ENCODE assay signal across 15 mouse cellular contexts in genomic region chr5:97348760-97349159, GRCm38 (mm10). TPM values are rescaled to one million over a fixed set of nuclear protein-coding genes. Genes with fewer than 3 reads are reported as not detected.
DNase-seq lines count a peak whose midpoint lies in the region; ATAC-seq and TF ChIP-seq lines count a peak whose summit lies in the region.
"Had no signal": no experiment of that assay in that cellular context is flagged by ENCODE, and none has a peak within 500 bp of the region (broad histone marks: within the 10 kb centered on the region; RNA-seq: fewer than 3 reads in every experiment).

No protein-coding gene starts in this region.

- H3K36me3 ChIP-seq in forebrain, embryonic 13.5 days (ENCODE audit: poor library complexity, severe bottlenecking): no peaks in the 10 kb centered on the region
- no peaks in the 10 kb centered on the region for H3K36me3 ChIP-seq in forebrain, embryonic 12.5 days (replicated peaks)
- no peaks in the 10 kb centered on the region for H3K36me3 ChIP-seq in kidney, embryonic 16.5 days (ENCODE audit: insufficient read depth, low read length)
- H3K36me3 ChIP-seq in liver, embryonic 11.5 days (ENCODE audit: control insufficient read depth, insufficient read depth, low read length): no peaks in the 10 kb centered on the region
- H3K36me3 ChIP-seq: embryonic facial prominence, embryonic 12.5 days; liver, embryonic 15.5 days had no signal

- intact Hi-C loops in left cerebral cortex, adult 2 months (cut with DNase I): no loop called here

- H3K27ac ChIP-seq in forebrain, embryonic 13.5 days: no peak overlapping the region
- H3K27ac ChIP-seq in forebrain, embryonic 12.5 days: no peak overlapping the region
- no peak overlapping the region for H3K27ac ChIP-seq in kidney, embryonic 16.5 days (ENCODE audit: low read length)
- H3K27ac ChIP-seq in liver, embryonic 11.5 days (ENCODE audit: low read depth, low read length): no peak overlapping the region
- no peak overlapping the region for H3K27ac ChIP-seq in left cerebral cortex, adult 2 months
- H3K27ac ChIP-seq: embryonic facial prominence, embryonic 12.5 days; liver, embryonic 15.5 days had no signal

- H3K4me2 ChIP-seq in forebrain, embryonic 13.5 days: no peak overlapping the region
- no peak overlapping the region for H3K4me2 ChIP-seq in forebrain, embryonic 12.5 days
- no peak overlapping the region for H3K4me2 ChIP-seq in kidney, embryonic 16.5 days (replicated peaks; ENCODE audit: low read depth, low read length)
- H3K4me2 ChIP-seq in liver, embryonic 11.5 days: no peak overlapping the region
- H3K4me2 ChIP-seq: embryonic facial prominence, embryonic 12.5 days; liver, embryonic 15.5 days had no signal

- WGBS in forebrain, embryonic 13.5 days: 84% methylated on average over 2 of the region's 2 CpGs
- WGBS in forebrain, embryonic 12.5 days: 84% methylated on average over 2 of the region's 2 CpGs
- WGBS in kidney, embryonic 16.5 days: 66% methylated on average over 2 of the region's 2 CpGs
- 70% methylated on average over 2 of the region's 2 CpGs for WGBS in liver, embryonic 11.5 days

- no peaks in the 10 kb centered on the region for H3K27me3 ChIP-seq in forebrain, embryonic 13.5 days
- H3K27me3 ChIP-seq in forebrain, embryonic 12.5 days: no peaks in the 10 kb centered on the region
- H3K27me3 ChIP-seq in kidney, embryonic 16.5 days (ENCODE audit: insufficient read depth, low read length): no peaks in the 10 kb centered on the region
- no peaks in the 10 kb centered on the region for H3K27me3 ChIP-seq in liver, embryonic 11.5 days (replicated peaks; ENCODE audit: control insufficient read depth, insufficient read depth, low read length)
- H3K27me3 ChIP-seq: embryonic facial prominence, embryonic 12.5 days; liver, embryonic 15.5 days had no signal

- H3K4me3 ChIP-seq in forebrain, embryonic 13.5 days: no peak overlapping the region
- H3K4me3 ChIP-seq in forebrain, embryonic 12.5 days (replicated peaks): no peak overlapping the region
- H3K4me3 ChIP-seq in kidney, embryonic 16.5 days (ENCODE audit: low read length): no peak overlapping the region
- H3K4me3 ChIP-seq in liver, embryonic 11.5 days (ENCODE audit: low read depth, low read length): no peak overlapping the region
- no peak overlapping the region for H3K4me3 ChIP-seq in left cerebral cortex, adult 2 months
- H3K4me3 ChIP-seq: embryonic facial prominence, embryonic 12.5 days; liver, embryonic 15.5 days had no signal

- peak; percentile 58; the same call in 1 of the 2 replicates for ATAC-seq in forebrain, embryonic 13.5 days
- ATAC-seq in forebrain, embryonic 12.5 days (ENCODE audit: low FRiP score): no peak
- peak; percentile 70; the same call in 1 of the 2 replicates for ATAC-seq in kidney, embryonic 16.5 days (ENCODE audit: low FRiP score, low TSS enrichment)
- no peak for ATAC-seq in liver, embryonic 11.5 days (replicated peaks; ENCODE audit: low FRiP score)
- ATAC-seq: inflammation-experienced regulatory T-cells, adult 6 months had no signal

- no peaks in the 10 kb centered on the region for H3K9me3 ChIP-seq in forebrain, embryonic 13.5 days (replicated peaks)
- no peaks in the 10 kb centered on the region for H3K9me3 ChIP-seq in forebrain, embryonic 12.5 days
- no peaks in the 10 kb centered on the region for H3K9me3 ChIP-seq in kidney, embryonic 16.5 days (ENCODE audit: low read length)
- no peaks in the 10 kb centered on the region for H3K9me3 ChIP-seq in liver, embryonic 11.5 days (ENCODE audit: control insufficient read depth, low read length)
- H3K9me3 ChIP-seq: embryonic facial prominence, embryonic 12.5 days had no signal

- TF ChIP-seq CTCF in left cerebral cortex, adult 2 months (IDR thresholded peaks at IDR 0.05): no peak

- no peak for DNase-seq in kidney, adult 8-10 months
- peak; percentile 6 for DNase-seq in NIH3T3 (ENCODE audit: low read depth)
- peak; percentile 8 for DNase-seq in lung, postnatal 14 days
- DNase-seq in liver, embryonic 11.5 days (ENCODE audit: low spot score): no peak
- DNase-seq in left cerebral cortex, adult 2 months (ENCODE audit: extremely low spot score in 1 of 2, low spot score in 2 of 2): no peak
- DNase-seq: adrenal gland, postnatal 14 days; cerebellum, adult 18-20 months; midbrain, embryonic 14.5 days; spleen, adult 18-20 months had no signal

- H3K4me1 ChIP-seq in forebrain, embryonic 13.5 days: no peaks in the 10 kb centered on the region; the same call in 1 of the 2 replicates
- no peaks in the 10 kb centered on the region for H3K4me1 ChIP-seq in forebrain, embryonic 12.5 days
- H3K4me1 ChIP-seq in kidney, embryonic 16.5 days (ENCODE audit: insufficient read depth, low read length): no peaks in the 10 kb centered on the region
- no peaks in the 10 kb centered on the region for H3K4me1 ChIP-seq in liver, embryonic 11.5 days (replicated peaks; ENCODE audit: control insufficient read depth, insufficient read depth, low read length)
- H3K4me1 ChIP-seq: embryonic facial prominence, embryonic 12.5 days; liver, embryonic 15.5 days had no signal

- no peak overlapping the region for H3K9ac ChIP-seq in forebrain, embryonic 13.5 days
- H3K9ac ChIP-seq in forebrain, embryonic 12.5 days: no peak overlapping the region
- H3K9ac ChIP-seq in kidney, embryonic 16.5 days (replicated peaks; ENCODE audit: low read length): no peak overlapping the region
- H3K9ac ChIP-seq in liver, embryonic 11.5 days (ENCODE audit: low read depth, low read length): no peak overlapping the region
- H3K9ac ChIP-seq: embryonic facial prominence, embryonic 12.5 days; liver, embryonic 15.5 days had no signal

RNA-seq across cellular contexts. Expression of gene Naa11, which starts 43.4 kb away (rescaled TPM):
- 0.06 TPM in 1 of 2 replicates, not detected in the other for polyA plus RNA-seq in forebrain, embryonic 13.5 days (2015; fragmentation: Nextera tagmentation; extraction: Ambion mirVana)
- polyA plus RNA-seq in forebrain, embryonic 12.5 days (2016; fragmentation: Nextera tagmentation; extraction: Ambion mirVana): 0.05 TPM in 1 of 2 replicates, not detected in the other
- not detected in 2 replicates for polyA plus RNA-seq in kidney, embryonic 16.5 days (2015; fragmentation: Nextera tagmentation; extraction: Ambion mirVana)
- polyA plus RNA-seq in liver, embryonic 11.5 days (2014; fragmentation: Nextera tagmentation; extraction: Ambion mirVana): not detected in 2 replicates
- total RNA-seq in left cerebral cortex, adult 2 months (2021): under 1 TPM in 1 of 2 experiments, not detected in 1; 0.16 TPM
- total RNA-seq: adrenal gland, postnatal 14 days had no signal
- polyA plus RNA-seq: embryonic facial prominence, embryonic 12.5 days; inflammation-experienced regulatory T-cells, adult 6 months; liver, embryonic 15.5 days; midbrain, embryonic 14.5 days had no signal

Comparison
In these comparisons a context has a peak if more than half of its experiments do, and no peak if none do; other contexts are left out.
1. ATAC-seq: peak in forebrain, embryonic 13.5 days (single experiment) and kidney, embryonic 16.5 days (single experiment); none in forebrain, embryonic 12.5 days (single experiment) and liver, embryonic 11.5 days (single experiment).
2. DNase-seq: peak in NIH3T3 (single experiment) and lung, postnatal 14 days (single experiment); none in kidney, adult 8-10 months (0 of 2), liver, embryonic 11.5 days (single experiment) and left cerebral cortex, adult 2 months (0 of 2).